Mouse (Mus musculus) right cerebral cortex, adult 2 months (tissue): Measurements from ENCODE around the gene Plch2.

Experiments used
- DNase-seq, 2 experiments: peaks; one replicate each; pipeline ENCODE4 v3.0.0; 2021 to 2022; ENCODE audit warnings: low spot score in 2 of 2

Gene Plch2

DNA sequence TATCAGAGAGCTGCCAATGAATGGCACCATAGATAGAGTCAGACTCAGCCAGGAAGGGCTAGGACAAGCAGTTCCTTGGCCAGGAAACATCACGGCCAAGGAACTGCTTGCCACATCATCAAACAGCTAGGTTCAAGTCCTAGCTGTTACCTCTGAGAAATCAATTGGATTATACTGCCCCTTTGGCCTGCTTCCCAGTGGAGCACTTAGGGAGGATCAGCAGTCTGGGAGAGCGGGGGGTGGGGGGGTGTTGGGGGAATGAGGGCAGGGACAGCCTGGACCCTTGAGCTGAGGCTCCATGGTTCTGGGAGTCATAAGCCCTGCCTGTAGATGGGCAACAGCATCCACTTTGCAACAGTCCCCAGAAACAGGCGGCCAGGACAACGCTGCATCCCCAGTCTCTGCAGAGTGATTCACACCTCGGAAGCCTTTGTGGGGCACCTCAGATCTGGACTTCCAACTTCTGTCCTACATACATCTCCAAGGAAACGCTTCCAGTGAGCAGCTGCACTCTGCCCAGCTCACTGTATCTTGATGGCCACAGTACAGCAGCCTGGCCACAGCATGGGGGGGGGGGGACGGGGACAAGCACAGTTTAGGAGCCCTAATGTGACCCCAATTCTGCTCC, 34.2 kb downstream of the Plch2 start:
- no peak for DNase-seq

DNA sequence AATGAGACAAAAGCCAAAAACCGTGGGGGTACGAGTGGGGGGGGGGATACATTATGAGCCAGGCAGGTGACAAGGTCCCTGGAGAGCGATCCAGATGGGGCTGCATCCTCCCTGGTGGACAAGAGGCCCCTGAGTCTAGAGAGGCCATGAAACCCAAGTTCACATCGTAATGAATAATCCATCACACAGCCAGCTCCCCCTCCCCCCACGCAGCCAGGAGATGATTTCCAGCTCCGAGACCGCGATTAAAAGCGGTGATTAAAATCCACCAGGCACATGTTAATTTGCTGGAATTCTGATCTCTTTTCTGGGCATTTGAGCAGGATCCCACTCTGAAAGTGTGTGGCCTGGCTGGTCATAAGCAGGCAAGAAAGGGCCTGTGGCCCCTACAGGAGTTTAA, 35.8 kb downstream of the Plch2 start:
- no peak for DNase-seq

- DNase-seq: no peak
Measured at GRCm38 (mm10) chr4:155020141-155020540, 36.4 kb downstream of the Plch2 start.

DNA sequence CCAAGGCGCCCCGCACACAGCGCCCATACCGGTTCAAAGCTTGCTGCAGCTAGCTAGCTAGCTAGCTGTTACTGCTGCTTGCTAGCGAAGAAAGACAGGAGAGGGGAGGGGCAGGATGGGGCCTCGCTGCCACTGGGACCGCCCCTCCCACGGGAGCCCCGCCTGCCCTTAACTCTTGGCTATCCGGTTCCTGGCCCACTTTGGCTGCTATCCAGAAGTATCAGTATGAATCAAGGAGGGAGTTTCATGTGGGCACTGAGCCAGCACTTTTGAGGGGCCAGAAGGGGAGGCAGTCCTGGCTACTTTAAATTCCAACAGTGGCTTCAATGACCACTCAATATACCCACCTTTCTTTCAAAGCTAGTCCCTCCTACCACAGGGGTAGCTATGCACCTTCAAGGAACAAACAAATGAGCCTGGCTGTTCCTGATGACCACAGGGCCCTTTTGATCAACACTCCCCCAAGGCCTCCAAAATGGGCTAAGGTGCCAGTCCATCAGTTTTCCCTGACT, 37.2 kb downstream of the Plch2 start:
- DNase-seq: peak in 1 of 2 experiments; percentile 52

DNA sequence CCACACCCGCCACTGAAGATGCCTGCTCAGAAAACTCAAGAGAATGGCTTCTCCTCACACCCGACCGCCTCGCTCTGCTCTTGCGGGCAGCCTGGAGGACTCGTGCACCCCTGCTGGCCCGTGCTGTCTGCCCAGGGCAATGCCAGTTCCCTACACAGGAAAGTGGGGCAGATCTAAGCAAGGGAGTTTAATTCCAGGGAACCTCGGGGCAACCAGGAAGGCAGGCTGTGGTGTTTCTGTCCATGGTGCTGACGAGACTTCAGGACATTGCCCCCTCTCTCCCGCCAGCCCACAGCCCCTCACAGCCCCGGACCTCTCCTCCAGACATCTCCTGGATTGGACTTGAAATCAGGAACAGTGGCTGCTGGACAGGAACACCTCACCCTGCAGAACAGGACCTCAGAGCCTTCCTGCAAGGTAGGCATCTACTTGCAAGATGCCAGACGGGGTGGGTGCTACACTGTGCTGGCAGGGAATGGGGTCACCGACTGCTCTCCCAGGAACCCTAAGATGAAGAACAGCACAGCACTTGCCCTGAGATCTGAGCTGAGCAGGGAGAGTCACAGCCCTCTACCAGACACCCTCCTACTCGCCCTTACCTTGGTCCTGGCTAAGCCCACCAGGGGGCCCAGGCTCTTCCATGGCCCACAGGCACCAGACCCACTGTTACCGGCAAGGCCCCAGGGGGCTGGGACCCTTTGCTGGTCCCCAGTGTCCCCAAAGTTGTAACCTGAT, 37.8 kb downstream of the Plch2 start:
- peak in 1 of 2 experiments; percentile 17 for DNase-seq

DNA sequence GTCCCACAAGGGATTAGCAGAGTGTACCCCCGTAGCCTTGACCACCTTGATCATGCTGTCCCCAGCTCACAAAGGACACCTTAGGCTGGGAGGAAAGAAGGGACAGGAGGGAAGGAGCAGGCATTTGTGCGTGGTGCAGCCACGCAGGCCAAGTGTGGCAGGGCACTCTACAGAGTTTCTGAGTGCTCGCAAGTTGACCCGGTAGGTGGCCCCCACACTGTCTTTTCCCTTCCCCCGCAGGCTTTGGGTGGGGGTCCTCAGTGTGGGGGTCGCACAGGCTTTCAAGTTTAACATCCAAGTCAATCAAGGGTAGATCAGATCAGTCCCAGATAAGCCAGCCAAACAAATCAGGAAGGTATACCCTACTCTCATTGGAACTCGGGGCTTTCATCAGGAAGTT, 38.5 kb downstream of the Plch2 start:
- no peak for DNase-seq

- DNase-seq: no peak
Measured at GRCm38 (mm10) chr4:155017253-155017878, 39.2 kb downstream of the Plch2 start.

GRCm38 (mm10) chr4:155016807-155017206, 39.8 kb downstream of the Plch2 start:
- DNase-seq: no peak

DNA sequence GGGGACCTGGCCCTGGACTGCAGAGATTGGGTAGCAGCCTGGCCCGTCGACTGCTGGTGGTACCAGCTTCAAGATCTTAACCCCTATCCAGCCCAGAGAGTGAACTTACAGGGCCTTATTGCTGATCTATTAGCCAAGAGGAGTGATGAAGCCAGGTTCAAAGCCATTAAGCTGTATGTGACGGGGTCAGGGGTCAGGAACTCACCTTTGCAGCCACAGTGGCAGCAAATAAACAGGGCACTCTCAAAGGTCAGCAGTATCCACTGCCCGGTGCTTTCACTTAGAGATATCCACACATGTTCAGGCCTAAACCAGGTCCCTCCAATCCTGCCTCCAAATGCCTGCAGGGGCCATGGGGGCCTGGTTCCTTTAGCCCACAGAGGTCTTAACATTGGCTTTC, 41.0 kb downstream of the Plch2 start:
- no peak for DNase-seq

DNA sequence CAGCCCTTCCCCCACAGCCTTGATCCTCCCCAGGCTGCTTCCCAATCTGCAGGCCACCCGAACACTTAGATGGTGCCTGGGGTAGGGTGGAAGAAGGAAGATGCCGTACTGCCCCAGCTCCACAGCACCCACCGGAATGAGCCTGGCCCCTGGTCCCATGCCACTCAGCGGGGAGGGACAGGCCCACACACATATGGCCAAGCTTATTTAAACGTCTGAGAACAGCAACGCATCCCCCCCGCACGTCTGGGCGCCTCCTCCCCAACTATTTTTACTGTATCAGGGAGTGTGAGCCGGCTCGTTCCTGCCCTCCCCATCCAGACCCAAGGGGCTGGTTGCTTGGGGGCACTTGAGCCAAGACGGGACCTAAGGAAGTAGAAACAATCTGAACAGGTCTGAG, 41.8 kb downstream of the Plch2 start:
- DNase-seq: peak; percentile 79 to 81

GRCm38 (mm10) chr4:155014244-155014643, 42.3 kb downstream of the Plch2 start:
- no peak for DNase-seq

DNA sequence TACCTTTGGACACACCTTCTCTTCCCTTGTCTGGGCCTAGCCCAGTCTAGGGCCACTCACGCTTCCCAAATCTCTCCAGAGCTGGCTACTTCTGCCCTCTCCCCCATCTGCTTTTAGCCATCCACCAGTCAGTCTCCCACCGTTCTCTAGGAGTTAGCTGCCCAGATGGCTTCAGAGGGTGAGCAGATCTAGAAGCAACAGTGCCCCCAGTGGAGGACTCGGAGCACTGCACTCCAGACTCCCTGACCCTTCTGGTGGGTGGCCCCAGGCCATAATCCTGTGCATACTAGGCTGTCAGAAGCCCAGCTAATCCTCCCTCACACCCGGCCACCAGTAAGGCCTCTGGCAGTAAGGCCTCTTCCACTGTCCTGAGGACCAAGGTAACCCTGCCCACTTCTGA, 43.8 kb downstream of the Plch2 start:
- peak; percentile 53 to 69 for DNase-seq

DNA sequence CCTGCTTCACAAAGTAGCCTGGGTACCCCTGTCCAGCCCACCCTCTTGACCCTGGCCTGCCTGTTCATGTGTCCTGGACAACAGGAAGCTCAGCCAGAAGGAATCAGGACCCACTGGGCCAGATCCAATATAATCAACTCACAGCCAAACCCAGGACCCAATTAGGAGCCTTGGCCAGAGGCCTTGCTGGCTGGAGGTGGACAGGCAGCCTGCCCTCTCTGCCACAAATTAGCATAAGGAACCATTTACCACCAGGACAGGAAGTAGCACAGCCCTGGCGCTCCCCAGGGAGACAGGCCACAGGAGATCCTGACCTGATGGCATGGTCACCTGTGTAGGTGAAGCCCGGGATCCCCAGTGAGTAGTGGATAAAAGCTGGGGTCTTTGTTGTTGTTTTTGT, 44.5 kb downstream of the Plch2 start:
- no peak for DNase-seq

GRCm38 (mm10) chr4:155011312-155012025, 45.1 kb downstream of the Plch2 start:
- no peak for DNase-seq

GRCm38 (mm10) chr4:155010870-155011269, 45.7 kb downstream of the Plch2 start:
- DNase-seq: peak; percentile 15 to 47

DNA sequence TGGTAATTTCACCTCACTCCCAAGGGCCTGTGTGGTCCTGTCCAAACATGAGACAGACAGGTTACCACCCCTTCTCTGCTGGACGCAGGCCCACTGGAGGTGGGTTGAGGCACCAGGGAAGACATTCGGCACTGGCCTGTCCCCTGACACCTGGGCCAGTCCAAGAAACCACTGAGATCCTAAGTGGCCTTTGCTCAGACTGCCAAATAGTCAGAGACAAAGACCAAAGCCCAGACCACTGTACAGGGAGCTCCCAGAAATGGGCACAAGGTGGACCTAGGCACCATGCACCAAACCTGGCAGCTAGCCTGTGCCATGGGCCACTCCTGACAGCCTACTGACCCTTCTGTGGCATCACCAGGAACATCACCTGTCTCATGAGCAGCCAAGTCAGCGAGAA, 47.4 kb downstream of the Plch2 start:
- DNase-seq: no peak

GRCm38 (mm10) chr4:155008075-155008474, 48.5 kb downstream of the Plch2 start:
- no peak for DNase-seq

GRCm38 (mm10) chr4:155007641-155008040, 48.9 kb downstream of the Plch2 start:
- no peak for DNase-seq

DNA sequence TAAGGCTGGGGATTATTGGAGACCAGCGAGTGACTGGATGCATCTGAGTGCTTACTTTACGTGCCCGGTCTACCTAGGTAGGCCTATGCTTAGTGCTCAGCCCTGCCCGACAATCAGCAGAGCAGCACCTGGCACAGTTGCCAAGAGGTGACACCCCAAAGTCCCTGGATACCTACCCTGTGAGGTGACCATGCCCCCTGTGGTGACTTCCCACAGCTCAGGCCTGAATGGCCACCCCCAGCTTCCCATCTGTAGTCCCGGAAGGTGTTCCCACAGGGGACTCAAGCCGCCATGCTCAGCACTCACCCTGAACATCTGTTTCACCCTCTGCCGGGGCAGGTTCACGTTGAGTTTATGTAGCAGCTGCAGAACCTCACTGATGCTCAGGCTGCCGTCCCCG, 50.3 kb downstream of the Plch2 start:
- DNase-seq: no peak

DNA sequence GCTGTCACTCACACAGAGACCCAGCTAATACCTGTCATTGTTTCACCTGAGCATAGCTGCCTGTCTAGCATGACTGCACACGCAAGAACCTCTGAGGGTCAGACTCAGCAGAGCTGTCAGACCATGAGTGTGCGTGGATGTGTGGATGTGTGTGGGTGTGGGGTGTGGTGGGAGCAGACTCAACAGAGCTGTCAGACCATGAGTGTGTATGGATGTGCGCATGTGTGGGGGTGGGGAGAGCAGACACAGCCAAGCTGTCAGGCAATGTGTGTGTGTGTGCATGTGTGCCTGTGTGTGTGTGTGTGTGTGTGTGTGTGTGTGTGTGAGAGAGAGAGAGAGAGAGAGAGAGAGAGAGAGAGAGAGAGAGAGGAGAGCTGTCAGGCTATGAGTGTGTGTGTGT, 51.3 kb downstream of the Plch2 start:
- DNase-seq: no peak

DNA sequence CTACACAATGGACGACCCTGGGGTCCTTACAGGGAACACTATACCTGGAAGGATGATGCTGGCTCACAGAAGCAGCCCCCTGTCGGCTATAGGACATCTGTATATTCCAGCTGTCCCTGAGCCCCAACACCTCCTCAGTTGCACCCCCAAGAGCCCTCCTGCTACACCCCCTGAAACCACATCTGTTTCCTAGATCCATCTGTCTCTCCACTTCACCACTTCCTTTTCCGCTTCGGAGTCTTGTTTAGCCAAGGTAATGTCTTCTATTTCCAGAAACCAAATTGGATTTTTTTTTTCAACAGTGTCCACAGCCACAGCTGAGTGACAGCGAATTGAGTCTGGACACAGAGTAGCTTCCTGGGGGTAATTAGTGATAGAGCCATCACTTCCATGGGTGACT, 57.2 kb downstream of the Plch2 start:
- DNase-seq: no peak

GRCm38 (mm10) chr4:154996572-154997154, 59.9 kb downstream of the Plch2 start:
- no peak for DNase-seq
